Mouse (Mus musculus) lung, postnatal 0 days (tissue): ENCODE results near the gene Gm10309. TPM values are rescaled to one million over a fixed set of nuclear protein-coding genes. Genes with fewer than 3 reads are reported as not detected.

Experiments
- ATAC-seq: fragments of 200-750 bp; cut with Nextera tagmentation; 2 replicates; pipeline ENCODE4 v1.8.0; 2017; ENCODE audit warnings: moderate library complexity
- DNase-seq: peaks from one replicate; pipeline ENCODE4 v3.0.0-alpha.2; 2016; ENCODE audit warnings: low spot score
- H3K27ac ChIP-seq: fragments of 300-500 bp; sonication (generic); 2 replicates; pipeline ENCODE4 v1.5.1; 2014; ENCODE audit warnings: antibody characterized with exemption, mild to moderate bottlenecking, low read length, mixed read lengths
- H3K27me3 ChIP-seq: fragments of 300-500 bp; sonication (generic); replicated peaks from 2 replicates; pipeline ENCODE4 v1.6.1; 2014; ENCODE audit warnings: low read length, mixed read lengths; ENCODE audit not compliant: insufficient read depth
- H3K36me3 ChIP-seq: fragments of 300-500 bp; sonication (generic); 2 replicates; pipeline ENCODE4 v1.6.1; 2014; ENCODE audit warnings: low read length, mixed read lengths; ENCODE audit not compliant: insufficient read depth
- H3K4me1 ChIP-seq: fragments of 300-500 bp; sonication (generic); 2 replicates; pipeline ENCODE4 v1.6.1; 2014; ENCODE audit warnings: antibody characterized with exemption, low read depth, low read length, mixed read lengths; ENCODE audit not compliant: insufficient read depth
- H3K4me2 ChIP-seq: fragments of 300-500 bp; sonication (generic); replicated peaks from 2 replicates; pipeline ENCODE4 v1.6.1; 2014; ENCODE audit warnings: low read depth, mild to moderate bottlenecking, low read length, moderate library complexity, mixed read lengths
- H3K4me3 ChIP-seq: fragments of 300-500 bp; sonication (generic); 2 replicates; pipeline ENCODE4 v1.5.1; 2014; ENCODE audit warnings: low read depth, low read length
- H3K9ac ChIP-seq: fragments of 300-500 bp; sonication (generic); replicated peaks from 2 replicates; pipeline ENCODE4 v1.6.1; 2014; ENCODE audit warnings: low read depth, mild to moderate bottlenecking
- H3K9me3 ChIP-seq: fragments of 300-500 bp; sonication (generic); 2 replicates; pipeline ENCODE4 v1.6.1; 2016; ENCODE audit warnings: low read length, mixed read lengths
- CTCF ChIP-seq: IDR thresholded peaks from 2 replicates; pipeline ENCODE4 v1.5.1; 2016; ENCODE audit warnings: antibody characterized with exemption, mild to moderate bottlenecking
- EP300 ChIP-seq: IDR thresholded peaks from 2 replicates; pipeline ENCODE4 v1.6.1; 2016; ENCODE audit warnings: antibody characterized with exemption, mild to moderate bottlenecking, control low read depth
- WGBS: fragments of 180-500 bp; shearing (Covaris S2); extraction: QIAGEN DNeasy Blood & Tissue Kit; methylation state at CpG from one replicate; pipeline ENCODE4 v1.1.7; 2014; 5-methylcytosine and 5-hydroxymethylcytosine counted together
- polyA plus RNA-seq: library from polyadenylated mRNA; unstranded; fragments of >200 nt; fragmentation: Nextera tagmentation; extraction: Ambion mirVana; gene quantifications from 2 replicates; pipeline ENCODE4 v1.2.1, GENCODE M21; 2015

Gene Gm10309
- polyA plus RNA-seq, 1 experiment from 2014 or later: 0.54 TPM

DNA sequence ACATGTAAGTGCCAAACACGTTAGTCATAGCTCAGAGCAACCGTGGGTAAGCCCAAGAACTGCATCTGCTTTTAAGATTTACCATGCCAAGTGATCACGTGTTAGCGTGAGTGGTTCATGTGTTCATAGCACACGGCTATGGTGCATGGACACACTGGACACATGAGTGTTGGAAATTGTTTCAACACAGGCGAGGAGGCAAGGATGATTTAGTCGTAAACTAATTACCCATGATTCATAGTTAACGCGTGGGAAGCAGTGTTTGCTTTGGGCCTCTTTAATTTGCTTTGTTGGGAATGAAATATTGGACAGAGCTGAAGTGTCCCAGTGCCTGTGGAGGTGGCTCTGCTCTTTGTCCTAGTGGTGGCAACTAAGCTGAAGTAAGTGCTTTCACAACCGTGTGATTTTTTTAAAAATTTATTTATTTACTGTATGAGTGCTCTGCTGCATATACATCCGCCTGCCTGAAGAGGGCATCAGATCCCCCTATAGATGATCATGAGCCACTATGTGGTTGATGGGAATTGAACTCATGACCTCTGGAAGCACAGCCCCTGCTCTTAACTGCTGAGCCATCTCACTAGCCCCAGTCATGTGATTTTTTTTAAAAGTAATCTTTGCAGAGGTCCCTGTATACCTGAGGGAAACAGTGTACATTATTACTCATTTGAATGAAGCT, 46.6 kb downstream of the Gm10309 start:
- ATAC-seq (no peak), DNase-seq (peak; percentile 18)
- Histone ChIP-seq H3K36me3 (no peaks in the 10 kb centered on the region), H3K9ac (no peak overlapping the region), H3K4me2 (no peak overlapping the region), H3K27me3 (no peaks in the 10 kb centered on the region), H3K27ac (no peak overlapping the region), H3K9me3 (no peaks in the 10 kb centered on the region), H3K4me3 (no peak overlapping the region), H3K4me1 (no peaks in the 10 kb centered on the region)
- TF ChIP-seq EP300 (no peak), CTCF (peak; percentile 52)
- 74% methylated on average over 11 of the region's 11 CpGs for WGBS

DNA sequence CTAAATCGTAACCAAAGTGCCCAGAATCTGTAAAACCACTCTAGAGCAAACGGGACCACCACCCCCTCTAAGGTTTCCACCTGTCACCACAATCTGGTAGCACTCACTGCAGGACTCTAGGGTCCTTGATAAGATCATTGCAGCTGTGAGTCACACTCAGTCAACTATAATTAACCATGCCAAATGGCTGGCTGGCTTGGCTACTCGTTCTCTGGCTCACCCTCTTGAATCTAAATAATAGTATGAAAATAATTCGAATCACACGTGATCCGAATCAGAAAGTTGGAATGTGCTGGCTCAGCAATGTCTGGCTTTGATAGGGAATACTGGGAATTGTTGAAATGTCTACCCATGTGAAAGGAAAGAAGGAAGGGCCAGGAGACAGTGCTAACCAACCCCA, 48.5 kb downstream of the Gm10309 start:
- WGBS: 60% methylated on average over 6 of the region's 6 CpGs
- Histone ChIP-seq H3K27me3 (no peaks in the 10 kb centered on the region), H3K9me3 (no peaks in the 10 kb centered on the region), H3K27ac (no peak overlapping the region), H3K4me3 (no peak overlapping the region), H3K36me3 (no peaks in the 10 kb centered on the region), H3K9ac (no peak overlapping the region), H3K4me1 (no peaks in the 10 kb centered on the region), H3K4me2 (no peak overlapping the region)
- DNase-seq: no peak
- no peak for TF ChIP-seq EP300
- no peak for TF ChIP-seq CTCF
- ATAC-seq: no peak

DNA sequence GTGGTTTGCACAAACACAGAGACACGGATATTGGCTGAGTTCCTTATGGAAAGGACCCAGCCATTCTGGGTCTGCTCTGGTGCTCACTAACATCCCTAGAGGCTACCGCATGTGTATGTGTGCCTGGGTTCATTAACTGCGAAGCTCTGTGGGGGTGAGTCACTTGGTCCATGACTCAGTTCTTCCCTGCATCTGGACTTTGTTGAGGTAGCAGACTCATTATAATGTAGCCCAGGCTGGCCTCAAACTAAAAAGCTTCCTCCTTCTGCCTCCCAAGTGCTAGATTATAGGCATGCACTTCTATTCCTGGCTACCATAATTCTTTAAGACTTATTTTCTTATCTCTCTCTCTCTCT, 50.7 kb downstream of the Gm10309 start:
- Histone ChIP-seq H3K9me3 (no peaks in the 10 kb centered on the region), H3K27ac (no peak overlapping the region), H3K36me3 (no peaks in the 10 kb centered on the region), H3K4me2 (no peak overlapping the region), H3K27me3 (no peaks in the 10 kb centered on the region), H3K4me3 (no peak overlapping the region), H3K9ac (no peak overlapping the region), H3K4me1 (no peaks in the 10 kb centered on the region)
- ATAC-seq (no peak), DNase-seq (no peak)
- 74% methylated on average over 3 of the region's 3 CpGs for WGBS
- TF ChIP-seq EP300 (no peak), CTCF (no peak)

DNA sequence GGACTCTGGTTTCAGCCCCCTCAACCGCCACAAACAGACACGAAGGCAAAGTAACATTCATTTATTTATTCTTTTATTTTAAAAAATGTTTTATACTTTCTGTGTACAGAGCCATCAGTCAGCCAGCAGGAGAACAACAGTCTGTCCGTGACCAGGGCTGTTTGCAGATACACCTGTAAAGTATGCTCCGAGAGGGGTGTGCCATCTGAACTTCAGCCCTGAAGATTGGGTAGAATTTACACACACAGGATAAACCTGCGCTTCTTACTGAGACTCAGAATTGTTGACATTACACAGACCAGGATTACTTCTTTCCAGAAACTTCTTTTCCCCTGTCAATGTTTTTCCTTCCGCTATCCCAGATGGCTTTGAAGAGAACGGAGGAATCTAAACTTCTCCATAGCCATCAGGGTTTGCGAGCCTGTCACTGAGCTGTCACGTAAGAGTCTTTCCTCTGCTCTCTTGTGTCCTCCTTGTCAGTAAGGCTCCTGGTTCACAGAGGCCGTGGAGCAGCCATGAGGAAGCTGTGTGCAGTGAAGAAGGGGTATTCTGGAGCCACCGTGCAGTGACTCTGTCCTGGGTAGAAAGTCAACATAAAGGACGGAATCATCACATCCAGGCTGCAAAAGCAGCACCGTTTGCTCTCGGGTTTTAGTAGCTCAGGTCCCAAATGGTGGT, 51.2 kb downstream of the Gm10309 start:
- H3K4me1 ChIP-seq: no peaks in the 10 kb centered on the region
- no peak for ATAC-seq
- no peak overlapping the region for H3K9ac ChIP-seq
- H3K27ac ChIP-seq: no peak overlapping the region
- no peaks in the 10 kb centered on the region for H3K27me3 ChIP-seq
- no peak overlapping the region for H3K4me3 ChIP-seq
- no peaks in the 10 kb centered on the region for H3K36me3 ChIP-seq
- 79% methylated on average over 14 of the region's 14 CpGs for WGBS
- no peak for DNase-seq
- no peak for TF ChIP-seq CTCF
- no peak for TF ChIP-seq EP300
- no peaks in the 10 kb centered on the region for H3K9me3 ChIP-seq
- no peak overlapping the region for H3K4me2 ChIP-seq

DNA sequence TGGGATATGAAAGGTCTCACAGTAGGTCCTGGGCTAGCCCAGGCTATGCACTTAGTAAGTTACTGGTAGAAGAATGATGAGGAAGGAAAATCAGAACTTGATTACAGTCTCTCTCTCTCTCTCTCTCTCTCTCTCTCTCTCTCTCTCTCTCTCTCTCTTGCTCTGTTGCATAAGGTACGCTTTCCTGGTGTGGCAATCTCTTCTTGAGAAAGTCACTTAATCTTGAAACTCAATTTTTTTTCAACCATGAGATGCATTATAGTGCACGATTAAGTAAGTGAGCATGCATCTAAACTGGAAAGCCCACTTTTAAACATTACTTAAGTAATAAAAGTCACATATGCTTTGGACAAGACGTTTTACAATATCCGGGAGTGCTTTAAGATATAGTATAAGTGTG, 52.1 kb downstream of the Gm10309 start:
- Histone ChIP-seq H3K36me3 (no peaks in the 10 kb centered on the region), H3K4me2 (no peak overlapping the region), H3K27me3 (no peaks in the 10 kb centered on the region), H3K4me1 (no peaks in the 10 kb centered on the region), H3K9me3 (no peaks in the 10 kb centered on the region), H3K27ac (no peak overlapping the region), H3K9ac (no peak overlapping the region), H3K4me3 (no peak overlapping the region)
- 66% methylated on average over 4 of the region's 4 CpGs for WGBS
- DNase-seq (no peak), ATAC-seq (no peak)
- TF ChIP-seq EP300: no peak
- TF ChIP-seq CTCF: no peak

Other genes starting within 250 kb of the Gm10309 start
- gene Epas1, start 248.5 kb upstream of the Gm10309 start, polyA plus RNA-seq: 89.8 and 98.3 TPM in 2 replicates